Mouse (Mus musculus) macrophage (primary cell): ENCODE data around the gene Olfr1058. TPM values are rescaled to one million over a fixed set of nuclear protein-coding genes. Genes with fewer than 3 reads are reported as not detected.
"Not testable (repeated sequence)": the region's sequence is repeated elsewhere in the genome, so short reads cannot be mapped to it uniquely, and the experiment has no call there.

ENCODE experiments used
- H3K27ac ChIP-seq: fragments of 350-480 bp; formaldehyde crosslinking; 2 replicates; pipeline ENCODE4 v1.9.0; 2021
- H3K36me3 ChIP-seq: fragments of 350-480 bp; formaldehyde crosslinking; 2 replicates; pipeline ENCODE4 v1.9.0; 2021; ENCODE audit errors: inconsistent target
- H3K4me3 ChIP-seq: fragments of 350-480 bp; formaldehyde crosslinking; 2 replicates; pipeline ENCODE4 v1.9.0; 2021; ENCODE audit errors: inconsistent target
- H3K79me2 ChIP-seq: fragments of 350-480 bp; formaldehyde crosslinking; 2 replicates; pipeline ENCODE4 v1.9.0; 2021; ENCODE audit errors: inconsistent target
- WGBS: methylation state at CpG from one replicate; pipeline ENCODE4 v1.1.7; 2026; ENCODE audit warnings: inconsistent platforms; ENCODE audit not compliant: missing documents; 5-methylcytosine and 5-hydroxymethylcytosine counted together
- polyA plus RNA-seq: library from polyadenylated mRNA; stranded (reverse); fragments of 250-400 nt; gene quantifications from 3 replicates; pipeline ENCODE4 v1.2.4, GENCODE M21; 2018; ENCODE audit warnings: inconsistent platforms
- total RNA-seq, 78 experiments: library from RNA; depleted of rRNA; stranded (reverse); fragments of 250-400 nt; gene quantifications; 1 replicate in 9 of 78; 2 replicates in 24 of 78; 3 replicates in 43 of 78; 4 replicates in 2 of 78; pipeline ENCODE4 v1.2.4; 2018; ENCODE audit warnings: inconsistent platforms in 56 of 78

The Olfr1058 gene
- total RNA-seq (2018; cell fraction: chromatin; rRNA removed): not detected
- not detected for total RNA-seq (2018; cell fraction: cytosol; rRNA removed)
- not detected for total RNA-seq (2018; cell fraction: nucleus; rRNA removed)
- not detected in 3 replicates for polyA plus RNA-seq

- H3K27ac ChIP-seq, H3K36me3 ChIP-seq, H3K4me3 ChIP-seq, H3K79me2 ChIP-seq: not testable (repeated sequence)
Measured at GRCm38 (mm10) chr2:86388461-86388860, at the start of gene Olfr1058. Gene Olfr1058 (minus strand): TSS chr2:86388561.

- H3K36me3 ChIP-seq, H3K79me2 ChIP-seq, H3K4me3 ChIP-seq, H3K27ac ChIP-seq: not testable (repeated sequence)
- 65% methylated on average over 6 of the region's 8 CpGs for WGBS
Measured at GRCm38 (mm10) chr2:86428511-86428910, 40.1 kb upstream of the Olfr1058 start.

GRCm38 (mm10) chr2:86426649-86427048 is 38.3 kb upstream of the Olfr1058 start, which contains the start of gene Olfr1062:
Gene Olfr1062 (minus strand): TSS chr2:86426749.
- H3K79me2 ChIP-seq, H3K4me3 ChIP-seq, H3K36me3 ChIP-seq, H3K27ac ChIP-seq: not testable (repeated sequence)

DNA sequence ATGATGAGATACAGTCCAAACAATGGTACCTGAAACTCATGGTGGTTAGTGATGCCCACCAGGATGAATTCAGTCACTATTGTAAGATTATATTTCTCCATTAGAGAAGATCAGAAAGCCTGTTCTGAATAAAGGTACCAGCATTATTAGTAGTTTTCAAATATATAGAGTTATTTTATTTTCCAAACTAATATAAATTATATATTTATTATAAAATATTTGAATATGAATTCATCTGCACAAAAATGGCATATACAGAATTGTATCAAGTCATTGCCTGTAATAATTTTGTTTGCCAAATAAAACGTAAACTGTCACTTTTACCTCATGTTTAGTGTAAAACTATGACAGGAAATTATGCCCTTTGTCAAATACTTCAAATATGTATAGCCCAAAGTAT is 25.6 kb upstream of the Olfr1058 start, which contains the start of gene Olfr1061:
Olfr1061 (minus strand) TSS at position 101 of the 400 bp plus-strand sequence.
- H3K79me2 ChIP-seq: no peaks in the 10 kb centered on the region
- H3K27ac ChIP-seq: no peak within 1 kb of the TSS
- no peak within 1 kb of the TSS for H3K4me3 ChIP-seq
- H3K36me3 ChIP-seq: no peaks in the 10 kb centered on the region
- 90% methylated on average over 1 of the region's 1 CpGs for WGBS

- H3K27ac ChIP-seq: no peak overlapping the region
- H3K36me3 ChIP-seq: no peaks in the 10 kb centered on the region
- H3K4me3 ChIP-seq: no peak overlapping the region
- 60% methylated on average over 2 of the region's 2 CpGs for WGBS
- H3K79me2 ChIP-seq: no peaks in the 10 kb centered on the region
Measured at GRCm38 (mm10) chr2:86395114-86395513, 6.8 kb upstream of the Olfr1058 start.

DNA sequence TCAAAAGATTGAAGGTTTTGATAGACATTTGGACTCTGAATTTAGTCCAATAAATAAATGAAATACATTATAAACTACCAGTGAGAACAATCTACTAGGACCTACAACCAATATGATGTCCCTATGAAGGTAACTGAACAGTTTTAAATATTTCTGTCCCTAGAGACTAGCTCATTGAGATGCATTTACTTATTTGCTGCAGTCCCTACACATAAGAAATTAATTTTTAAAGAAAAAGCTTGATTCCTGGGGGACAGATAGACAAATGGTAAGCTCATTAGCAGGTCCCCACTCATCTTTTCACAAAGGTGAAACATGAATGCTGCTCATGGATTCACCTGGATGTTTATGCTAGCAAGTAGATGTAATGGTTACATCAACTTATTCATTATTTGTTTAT is 10.1 kb downstream of the Olfr1058 start, which contains the start of gene Olfr1057:
Olfr1057 (minus strand) TSS at position 101 of the 400 bp plus-strand sequence.
- Histone ChIP-seq H3K27ac (no peak within 1 kb of the TSS), H3K79me2 (no peaks in the 10 kb centered on the region), H3K4me3 (no peak within 1 kb of the TSS), H3K36me3 (no peaks in the 10 kb centered on the region)

GRCm38 (mm10) chr2:86366342-86366741 is 22.0 kb downstream of the Olfr1058 start:
- not testable (repeated sequence) for H3K79me2 ChIP-seq, H3K4me3 ChIP-seq, H3K27ac ChIP-seq, H3K36me3 ChIP-seq
- no CpG with 5 or more reads among the region's 6 CpGs for WGBS

GRCm38 (mm10) chr2:86362369-86362768 is 26.0 kb downstream of the Olfr1058 start, which contains the start of gene Olfr1056:
Gene Olfr1056 (minus strand): TSS chr2:86362469.
- H3K4me3 ChIP-seq: no peak within 1 kb of the TSS

GRCm38 (mm10) chr2:86351751-86352150 is 36.6 kb downstream of the Olfr1058 start:
- H3K36me3 ChIP-seq, H3K79me2 ChIP-seq, H3K4me3 ChIP-seq, H3K27ac ChIP-seq: not testable (repeated sequence)
- WGBS: 100% methylated on average over 1 of the region's 1 CpGs

More at GRCm38 (mm10) chr2:86362369-86362768, 26.0 kb downstream of the Olfr1058 start, which contains the start of gene Olfr1056:
- H3K27ac ChIP-seq: no peak within 1 kb of the TSS
- no peaks in the 10 kb centered on the region for H3K79me2 ChIP-seq
- H3K36me3 ChIP-seq: no peaks in the 10 kb centered on the region

- H3K27ac ChIP-seq: no peak within 1 kb of the TSS
- no peak within 1 kb of the TSS for H3K4me3 ChIP-seq
- 93% methylated on average over 5 of the region's 5 CpGs for WGBS
- no peaks in the 10 kb centered on the region for H3K79me2 ChIP-seq
- no peaks in the 10 kb centered on the region for H3K36me3 ChIP-seq
Measured at GRCm38 (mm10) chr2:86350184-86350583, 38.2 kb downstream of the Olfr1058 start, which contains the start of gene Olfr1055. Gene Olfr1055 (minus strand): TSS chr2:86350284.

- H3K27ac ChIP-seq: no peak within 1 kb of the TSS
- no peaks in the 10 kb centered on the region for H3K36me3 ChIP-seq
- H3K79me2 ChIP-seq: no peaks in the 10 kb centered on the region
- H3K4me3 ChIP-seq: no peak within 1 kb of the TSS
- WGBS: 88% methylated on average over 3 of the region's 3 CpGs
Measured at GRCm38 (mm10) chr2:86335333-86335732, 53.0 kb downstream of the Olfr1058 start, which contains the start of gene Olfr1054. Gene Olfr1054 (minus strand): TSS chr2:86335433.

Other genes with a start within 250 kb of the Olfr1058 start
- not detected in 3 replicates for gene Olfr1040, start 241.8 kb downstream of the Olfr1058 start, polyA plus RNA-seq
- not detected in 3 replicates for gene Olfr1042, start 226.7 kb downstream of the Olfr1058 start, polyA plus RNA-seq
- not detected in 3 replicates for gene Olfr1043, start 221.0 kb downstream of the Olfr1058 start, polyA plus RNA-seq
- gene Olfr1044, start 210.7 kb downstream of the Olfr1058 start, polyA plus RNA-seq: not detected in 3 replicates
- gene Olfr52, start 202.9 kb downstream of the Olfr1058 start, polyA plus RNA-seq: not detected in 3 replicates
- gene Olfr1045, start 185.6 kb downstream of the Olfr1058 start, polyA plus RNA-seq: not detected in 3 replicates
- gene Olfr1046, start 169.2 kb downstream of the Olfr1058 start, polyA plus RNA-seq: not detected in 3 replicates
- gene Olfr1047, start 157.2 kb downstream of the Olfr1058 start, polyA plus RNA-seq: not detected in 3 replicates
- not detected in 3 replicates for gene Olfr1048, start 148.3 kb downstream of the Olfr1058 start, polyA plus RNA-seq
- gene Olfr1049, start 130.2 kb downstream of the Olfr1058 start, polyA plus RNA-seq: not detected in 3 replicates
- gene Olfr1051, start 109.5 kb downstream of the Olfr1058 start, polyA plus RNA-seq: not detected in 3 replicates
- gene Olfr1052, start 96.1 kb downstream of the Olfr1058 start, polyA plus RNA-seq: not detected in 3 replicates
- not detected in 3 replicates for gene Olfr1053, start 73.3 kb downstream of the Olfr1058 start, polyA plus RNA-seq
- gene Olfr1054, start 53.1 kb downstream of the Olfr1058 start, polyA plus RNA-seq: not detected in 3 replicates
- not detected in 3 replicates for gene Olfr1055, start 38.3 kb downstream of the Olfr1058 start, polyA plus RNA-seq
- gene Olfr1056, start 26.1 kb downstream of the Olfr1058 start, polyA plus RNA-seq: not detected in 3 replicates
- gene Olfr1057, start 10.2 kb downstream of the Olfr1058 start, polyA plus RNA-seq: not detected in 3 replicates
- gene Olfr1061, start 25.5 kb upstream of the Olfr1058 start, polyA plus RNA-seq: not detected in 3 replicates
- not detected in 3 replicates for gene Olfr1062, start 38.2 kb upstream of the Olfr1058 start, polyA plus RNA-seq
- not detected in 3 replicates for gene Olfr1065, start 62.0 kb upstream of the Olfr1058 start, polyA plus RNA-seq
- not detected in 3 replicates for gene Olfr1066, start 67.7 kb upstream of the Olfr1058 start, polyA plus RNA-seq
- gene Olfr228, start 98.8 kb upstream of the Olfr1058 start, polyA plus RNA-seq: not detected in 3 replicates
- not detected in 3 replicates for gene Olfr1076, start 119.9 kb upstream of the Olfr1058 start, polyA plus RNA-seq
- gene Olfr1079, start 153.9 kb upstream of the Olfr1058 start, polyA plus RNA-seq: not detected in 3 replicates
- gene Olfr1080, start 169.7 kb upstream of the Olfr1058 start, polyA plus RNA-seq: not detected in 3 replicates
- gene Olfr1082, start 210.4 kb upstream of the Olfr1058 start, polyA plus RNA-seq: not detected in 3 replicates